Mouse (Mus musculus) lung, adult 2 months (tissue): ENCODE data around the gene Olfr823.
"Not testable (repeated sequence)": the region's sequence is repeated elsewhere in the genome, so short reads cannot be mapped to it uniquely, and the experiment has no call there.

ENCODE experiments used
- CTCF ChIP-seq: fragments of 200-500 bp; IDR thresholded peaks from 2 replicates; pipeline ENCODE4 v1.5.1; 2011; ENCODE audit warnings: mild to moderate bottlenecking, low read length, control low read depth; ENCODE audit not compliant: insufficient read depth
- POLR2A ChIP-seq: fragments of 200-500 bp; IDR thresholded peaks from 2 replicates; pipeline ENCODE4 v1.6.1; 2011; ENCODE audit warnings: low read depth, mild to moderate bottlenecking, control low read depth, low read length, borderline replicate concordance; ENCODE audit errors: extremely low read depth

DNA sequence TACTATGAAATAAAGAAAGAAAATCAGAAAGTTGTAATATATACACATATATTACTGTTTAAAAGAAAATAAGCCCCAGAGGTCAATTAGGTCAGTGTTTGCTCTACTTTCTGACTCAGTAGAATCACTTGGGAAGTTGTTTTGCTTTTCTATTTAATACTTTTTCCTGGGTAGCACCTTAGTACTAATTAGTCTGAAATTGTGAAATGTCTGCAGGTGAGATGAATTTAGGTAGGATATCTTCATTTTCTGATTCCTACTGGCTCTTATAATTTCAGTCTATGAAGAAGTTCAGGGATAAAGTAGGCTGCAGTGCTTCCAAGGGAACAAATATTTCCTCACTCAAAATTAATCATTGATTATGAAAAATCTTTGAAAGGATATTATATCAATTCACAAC is 14.7 kb upstream of the Olfr823 start, which contains the start of gene Olfr824:
- TF ChIP-seq POLR2A, CTCF: not testable (repeated sequence)
